ENCODE assay signal across 11 mouse cellular contexts in genomic region chr15:103285778-103286417, GRCm38 (mm10). TPM values are rescaled to one million over a fixed set of nuclear protein-coding genes. Genes with fewer than 3 reads are reported as not detected.
DNase-seq lines count a peak whose midpoint lies in the region; TF ChIP-seq lines count a peak whose summit lies in the region.
"Had no signal": no experiment of that assay in that cellular context is flagged by ENCODE, and none has a peak within 500 bp of the region (broad histone marks: within the 10 kb centered on the region; RNA-seq: fewer than 3 reads in every experiment).

No protein-coding gene starts in this region.

- H3K4me1 ChIP-seq in kidney, adult 2 months (ENCODE audit: control insufficient read depth, insufficient read depth, low read length), result peaks cover 20% of the 10 kb centered on the region

- no peak for TF ChIP-seq POLR2A in kidney, adult 2 months (IDR thresholded peaks at IDR 0.05; ENCODE audit: low read depth, low read length)
- no peak for TF ChIP-seq POLR2A in myocyte (IDR thresholded peaks at IDR 0.05; ENCODE audit: insufficient read length, low read depth)

- no peak overlapping the region for H3K4me3 ChIP-seq in kidney, adult 2 months (ENCODE audit: insufficient read depth, low read depth, low read length)
- no peak overlapping the region for H3K4me3 ChIP-seq in myocyte

- no peak overlapping the region for H3K27ac ChIP-seq in kidney, adult 2 months (ENCODE audit: insufficient read depth, low read depth, low read length)
- H3K27ac ChIP-seq: macrophage had no signal

- no peaks in the 10 kb centered on the region; the same call in 1 of the 2 replicates for H3K36me3 ChIP-seq in kidney, adult 2 months (ENCODE audit: control insufficient read depth, insufficient read depth, low read length)
- H3K36me3 ChIP-seq in myocyte (ENCODE audit: control insufficient read depth, insufficient read depth), result peaks cover 21% of the 10 kb centered on the region

- no peak overlapping the region for H3ac ChIP-seq in myocyte (ENCODE audit: control insufficient read depth, insufficient read length)

- DNase-seq in kidney, adult 2 months, result peak; percentile 86
- no peak for DNase-seq in kidney, postnatal 4 days
- peak; percentile 47 to 64 for DNase-seq in cerebellum, postnatal 25 days
- peak; percentile 71 to 72 for DNase-seq in heart, adult 18-20 months
- DNase-seq in kidney, postnatal 36 days, result peak; percentile 59 to 71
- no peak for DNase-seq in embryo, embryonic 11 days
- no peak for DNase-seq in embryo, embryonic 10 days (ENCODE audit: low spot score)

- 32% methylated on average over 1 of the region's 1 CpGs for WGBS in kidney, adult 2 months

- TF ChIP-seq CTCF in kidney, adult 2 months (conservative IDR thresholded peaks at IDR 0.05; ENCODE audit: insufficient read depth, insufficient read length, low read depth, low read length), result 0 out of 2 replicates have a peak, but pooled peaks have one; percentile 10

- peaks cover 61% of the 10 kb centered on the region for H3K79me2 ChIP-seq in myocyte (ENCODE audit: control insufficient read depth, insufficient read depth)

- peak overlapping the region; percentile 14 for H3K4me2 ChIP-seq in myocyte (ENCODE audit: low read depth)

- H3K27me3 ChIP-seq in kidney, adult 2 months (replicated peaks; ENCODE audit: control insufficient read depth, insufficient read depth, low read length), result no peaks in the 10 kb centered on the region
- no peaks in the 10 kb centered on the region for H3K27me3 ChIP-seq in myocyte (ENCODE audit: control insufficient read depth, insufficient read depth, insufficient read length)

TF ChIP-seq in myocyte, 11 proteins besides CTCF, POLR2A, EP300 and RAD21:
- no peak for TF ChIP-seq TCF12 (IDR thresholded peaks at IDR 0.05; ENCODE audit: insufficient read depth, poor library complexity, severe bottlenecking)
- TF ChIP-seq MYOG (IDR thresholded peaks at IDR 0.05; ENCODE audit: control insufficient read depth in 1 of 3, insufficient read depth in 1 of 3, insufficient read length in 2 of 3, low read depth in 2 of 3), result peak in 1 of 3 experiments; percentile 41
- no peak for TF ChIP-seq CEBPB (IDR thresholded peaks at IDR 0.05; ENCODE audit: insufficient read depth, poor library complexity, severe bottlenecking)
- peak in 1 of 3 experiments; percentile 45 for TF ChIP-seq MYOD1 (IDR thresholded peaks at IDR 0.05; ENCODE audit: control insufficient read depth in 1 of 3, insufficient read length in 2 of 3, low read depth in 2 of 3)

RNA-seq across cellular contexts. Expression of gene Copz1, which starts 13.4 kb away (rescaled TPM):
- 138 TPM in 2 replicates for polyA plus RNA-seq in kidney, adult 2 months (2012; rRNA removed)
- total RNA-seq in heart, adult 18-20 months (2021), result 10 to 100 TPM; 52.3 to 52.9 TPM
- polyA plus RNA-seq in myocyte (2012; fragmentation: generic; extraction: Trizol), result 172 TPM

RNA-seq across cellular contexts. Expression of gene Gpr84, which starts 24.5 kb away (rescaled TPM):
- 0.13 TPM in 1 of 2 replicates, not detected in the other for polyA plus RNA-seq in kidney, adult 2 months (2012; rRNA removed)
- total RNA-seq in heart, adult 18-20 months (2021), result not detected
- polyA plus RNA-seq in myocyte (2012; fragmentation: generic; extraction: Trizol), result 0.05 TPM
- total RNA-seq: G1E had no signal
- polyA plus RNA-seq: embryonic facial prominence, embryonic 11.5 days; G1E had no signal

RNA-seq across cellular contexts. Expression of gene Nfe2, which starts 27.7 kb away (rescaled TPM):
- 0.58 and 1.0 TPM in 2 replicates for polyA plus RNA-seq in kidney, adult 2 months (2012; rRNA removed)
- total RNA-seq in heart, adult 18-20 months (2021), result 1 to 10 TPM in 1 of 2 experiments, under 1 TPM in 1; 0.46 to 1.2 TPM
- polyA plus RNA-seq in myocyte (2012; fragmentation: generic; extraction: Trizol), result 0.42 TPM

RNA-seq across cellular contexts. Expression of gene Hnrnpa1, which starts 45.7 kb away (rescaled TPM):
- polyA plus RNA-seq in kidney, adult 2 months (2012; rRNA removed), result 50.0 and 69.3 TPM in 2 replicates
- total RNA-seq in heart, adult 18-20 months (2021), result 100 to 1,000 TPM; 147 to 150 TPM
- 285 TPM for polyA plus RNA-seq in myocyte (2012; fragmentation: generic; extraction: Trizol)

RNA-seq across cellular contexts. Expression of gene Cbx5, which starts 46.3 kb away (rescaled TPM):
- 18.8 and 26.9 TPM in 2 replicates for polyA plus RNA-seq in kidney, adult 2 months (2012; rRNA removed)
- total RNA-seq in heart, adult 18-20 months (2021), result 10 to 100 TPM; 49.8 to 53.1 TPM
- 54.8 TPM for polyA plus RNA-seq in myocyte (2012; fragmentation: generic; extraction: Trizol)

Comparison
In these comparisons a context has a peak if more than half of its experiments do, and no peak if none do; other contexts are left out.
1. DNase-seq: peak in kidney, adult 2 months (single experiment), cerebellum, postnatal 25 days (2 of 2), heart, adult 18-20 months (2 of 2) and kidney, postnatal 36 days (2 of 2); none in kidney, postnatal 4 days (0 of 2), embryo, embryonic 11 days (single experiment) and embryo, embryonic 10 days (single experiment).